Mouse (Mus musculus): ENCODE measurements around the gene Hyal3. TPM values are rescaled to one million over a fixed set of nuclear protein-coding genes. Genes with fewer than 3 reads are reported as not detected.

Gene Hyal3
- polyA plus RNA-seq, 1 experiment from 2014 or later = 0.77 TPM

DNA sequence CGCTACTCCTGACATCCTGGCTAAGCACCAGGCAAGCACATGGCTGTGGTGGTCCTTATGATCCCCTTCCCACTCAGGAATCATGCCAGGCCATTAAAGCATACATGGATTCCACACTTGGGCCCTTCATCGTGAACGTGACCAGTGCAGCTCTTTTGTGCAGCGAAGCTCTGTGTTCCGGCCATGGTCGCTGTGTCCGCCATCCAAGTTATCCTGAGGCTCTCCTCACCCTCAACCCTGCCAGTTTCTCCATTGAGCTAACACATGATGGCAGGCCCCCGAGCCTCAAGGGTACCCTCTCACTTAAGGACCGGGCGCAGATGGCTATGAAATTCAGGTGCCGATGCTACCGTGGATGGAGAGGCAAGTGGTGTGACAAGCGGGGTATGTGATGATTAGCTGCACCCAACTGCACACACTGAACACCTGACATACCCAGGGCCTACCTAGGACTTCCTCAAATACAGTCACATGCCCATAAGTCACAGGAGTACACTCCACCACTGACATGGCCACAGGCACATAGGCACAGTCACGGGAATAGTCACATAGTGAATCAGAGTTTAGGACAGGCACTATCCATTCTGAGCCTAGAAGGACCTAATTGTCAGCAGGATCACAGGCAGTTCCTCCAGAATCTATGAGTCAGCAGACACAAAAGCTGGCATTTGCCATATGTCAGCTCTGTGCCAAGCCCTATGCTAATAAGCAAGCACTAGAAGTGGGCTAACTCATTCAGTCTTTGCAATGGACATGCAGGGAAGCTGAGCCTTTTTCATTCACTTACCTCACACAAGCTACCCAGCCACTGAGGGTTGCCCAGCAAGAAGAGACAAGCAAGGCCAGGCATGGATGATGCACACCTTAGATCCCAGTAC lies 1.4 kb upstream of the Hyal3 start:
- Histone ChIP-seq H3K27me3 (ENCODE audit: insufficient read depth, poor library complexity, severe bottlenecking) (no peaks in the 10 kb centered on the region), H3K4me1 (replicated peaks) (peaks cover 78% of the 10 kb centered on the region), H3K9me3 (no peaks in the 10 kb centered on the region), H3K27ac (peak overlapping the region; percentile 93; the same call in 1 of the 2 replicates), H3K36me3 (peaks cover 27% of the 10 kb centered on the region), H3K4me3 (0 out of 2 replicates have a peak overlapping the region, but pooled peaks have one; percentile 70)
- 94% methylated on average over 14 of the region's 14 CpGs for WGBS
- DNase-seq (ENCODE audit: low spot score) = no peak

- WGBS = 76% methylated on average over 4 of the region's 4 CpGs
- Histone ChIP-seq H3K9me3 (no peaks in the 10 kb centered on the region), H3K4me1 (replicated peaks) (peaks cover 67% of the 10 kb centered on the region)
Observed at GRCm38 (mm10) chr9:107581584-107581983, 966 bp downstream of the Hyal3 start.

GRCm38 (mm10) chr9:107582509-107583062 lies 2.0 kb downstream of the Hyal3 start:
- H3K36me3 ChIP-seq = peaks cover 19% of the 10 kb centered on the region
- peaks cover 65% of the 10 kb centered on the region for H3K4me1 ChIP-seq (replicated peaks)
- no peak overlapping the region for H3K4me3 ChIP-seq
- H3K9me3 ChIP-seq = no peaks in the 10 kb centered on the region
- H3K27me3 ChIP-seq (ENCODE audit: insufficient read depth, poor library complexity, severe bottlenecking) = no peaks in the 10 kb centered on the region
- DNase-seq (ENCODE audit: low spot score) = no peak
- 90% methylated on average over 7 of the region's 7 CpGs for WGBS
- no peak overlapping the region for H3K27ac ChIP-seq

More at GRCm38 (mm10) chr9:107581584-107581983, 966 bp downstream of the Hyal3 start:
- Histone ChIP-seq H3K36me3 (peaks cover 19% of the 10 kb centered on the region), H3K27me3 (ENCODE audit: insufficient read depth, poor library complexity, severe bottlenecking) (no peaks in the 10 kb centered on the region), H3K4me3 (peak overlapping the region; percentile 70), H3K27ac (peak overlapping the region; percentile 93)
- DNase-seq (ENCODE audit: low spot score) = no peak

- Histone ChIP-seq H3K4me1 (replicated peaks) (peaks cover 65% of the 10 kb centered on the region), H3K27me3 (ENCODE audit: insufficient read depth, poor library complexity, severe bottlenecking) (no peaks in the 10 kb centered on the region), H3K36me3 (peaks cover 19% of the 10 kb centered on the region), H3K27ac (0 out of 2 replicates have a peak overlapping the region, but pooled peaks have one; percentile 3), H3K4me3 (no peak overlapping the region; the same call in 1 of the 2 replicates), H3K9me3 (no peaks in the 10 kb centered on the region)
- 91% methylated on average over 14 of the region's 14 CpGs for WGBS
- DNase-seq (ENCODE audit: low spot score) = no peak
Observed at GRCm38 (mm10) chr9:107583174-107583573, 2.6 kb downstream of the Hyal3 start.

- no peak overlapping the region for H3K4me3 ChIP-seq
- H3K36me3 ChIP-seq = peaks cover 42% of the 10 kb centered on the region
- no peaks in the 10 kb centered on the region for H3K9me3 ChIP-seq
- WGBS = 92% methylated on average over 5 of the region's 5 CpGs
- no peak for DNase-seq (ENCODE audit: low spot score)
- peaks cover 44% of the 10 kb centered on the region for H3K4me1 ChIP-seq (replicated peaks)
- no peaks in the 10 kb centered on the region for H3K27me3 ChIP-seq (ENCODE audit: insufficient read depth, poor library complexity, severe bottlenecking)
- peak overlapping the region; percentile 70 for H3K27ac ChIP-seq
Observed at GRCm38 (mm10) chr9:107586504-107586903, 5.9 kb downstream of the Hyal3 start.

DNA sequence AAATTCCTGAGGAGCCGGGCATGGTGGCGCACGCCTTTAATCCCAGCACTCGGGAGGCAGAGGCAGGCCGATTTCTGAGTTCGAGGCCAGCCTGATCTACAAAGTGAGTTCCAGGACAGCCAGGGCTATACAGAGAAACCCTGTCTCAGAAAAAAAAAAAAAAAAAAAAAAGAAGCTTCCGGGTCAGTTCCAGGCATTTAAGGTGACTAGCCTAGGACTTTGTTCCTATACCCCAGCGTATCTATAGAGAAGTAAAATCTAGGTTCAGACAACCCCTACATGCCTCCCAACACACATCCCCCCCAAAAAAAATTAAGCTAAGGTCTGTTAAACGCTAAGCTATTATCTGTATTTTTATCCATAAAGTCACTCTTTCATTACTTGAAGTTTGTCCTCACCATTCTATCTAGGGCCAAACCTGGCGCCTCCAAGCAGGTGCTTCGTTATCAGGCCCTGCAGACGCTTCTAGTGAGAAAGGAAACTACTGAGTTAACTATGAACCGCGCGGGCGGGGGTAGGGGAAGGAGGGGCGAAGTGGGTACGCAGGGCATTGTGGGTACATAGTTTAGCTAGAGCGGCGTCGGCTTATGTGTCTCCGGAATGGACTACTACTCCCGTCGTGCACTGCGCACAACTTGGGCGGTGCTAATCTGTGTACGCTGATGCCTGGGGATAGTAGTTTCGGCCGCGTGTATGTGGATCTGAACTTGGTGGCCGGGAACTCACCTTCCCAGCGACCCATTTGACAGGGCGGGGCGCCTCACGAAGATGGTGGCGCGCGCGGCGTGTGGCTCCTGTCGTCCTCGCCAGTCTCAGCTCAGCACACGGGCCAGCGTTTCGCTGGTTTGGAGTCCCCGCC lies 6.6 kb downstream of the Hyal3 start, which contains the start of gene Ifrd2:
TSS of gene Ifrd2 (plus strand) at position 669 of the 859 bp plus-strand sequence.
- no peaks in the 10 kb centered on the region for H3K9me3 ChIP-seq
- H3K27me3 ChIP-seq (ENCODE audit: insufficient read depth, poor library complexity, severe bottlenecking) = no peaks in the 10 kb centered on the region
- peaks cover 49% of the 10 kb centered on the region for H3K36me3 ChIP-seq
- 15% methylated on average over 46 of the region's 46 CpGs for WGBS
- DNase-seq (ENCODE audit: low spot score) = peak; percentile 96
- H3K27ac ChIP-seq = peak within 1 kb of the TSS; percentile 85
- H3K4me1 ChIP-seq (replicated peaks) = peaks cover 42% of the 10 kb centered on the region
- H3K4me3 ChIP-seq = peak within 1 kb of the TSS; percentile 68

- no peak for DNase-seq (ENCODE audit: low spot score)
- H3K36me3 ChIP-seq = peaks cover 50% of the 10 kb centered on the region
- WGBS = 7% methylated on average over 33 of the region's 33 CpGs
- peak overlapping the region; percentile 85 for H3K27ac ChIP-seq
- H3K27me3 ChIP-seq (ENCODE audit: insufficient read depth, poor library complexity, severe bottlenecking) = no peaks in the 10 kb centered on the region
- no peaks in the 10 kb centered on the region for H3K9me3 ChIP-seq
- peaks cover 38% of the 10 kb centered on the region for H3K4me1 ChIP-seq (replicated peaks)
- H3K4me3 ChIP-seq = peak overlapping the region; percentile 68
Observed at GRCm38 (mm10) chr9:107587833-107588639, 7.4 kb downstream of the Hyal3 start.

DNA sequence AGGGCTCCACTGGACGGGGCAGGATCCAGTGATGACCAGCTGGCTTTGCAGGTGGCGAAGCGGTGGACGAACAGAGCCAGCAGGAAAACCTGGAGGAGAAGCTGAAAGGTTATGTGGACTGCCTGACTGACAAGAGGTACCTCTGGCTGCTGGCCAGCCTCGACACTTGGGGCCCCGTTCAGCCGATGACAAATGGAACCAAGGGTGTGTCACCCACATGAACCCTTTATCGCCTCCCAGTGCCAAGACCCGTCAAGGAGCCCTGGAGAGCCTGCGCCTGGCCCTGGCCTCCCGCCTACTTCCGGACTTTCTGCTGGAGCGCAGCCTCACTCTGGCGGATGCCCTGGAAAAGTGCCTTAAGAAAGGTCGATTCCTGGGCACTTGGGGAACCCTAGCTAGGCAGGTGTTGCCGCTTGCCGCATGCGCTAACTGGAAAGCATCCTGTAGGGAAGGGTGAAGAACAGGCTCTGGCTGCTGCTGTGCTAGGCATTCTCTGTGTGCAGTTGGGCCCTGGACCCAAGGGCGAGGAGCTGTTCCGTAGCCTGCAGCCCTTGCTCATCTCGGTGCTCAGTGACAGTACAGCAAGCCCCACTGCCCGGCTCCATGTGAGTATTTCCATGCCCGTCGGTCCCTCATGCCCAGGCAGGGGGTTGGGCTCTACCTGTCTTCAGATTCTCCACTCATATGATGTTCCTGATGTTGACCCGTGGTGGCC lies 9.6 kb downstream of the Hyal3 start:
- WGBS = 91% methylated on average over 25 of the region's 25 CpGs
- H3K36me3 ChIP-seq = peaks cover 58% of the 10 kb centered on the region

GRCm38 (mm10) chr9:107590773-107591060 lies 10.1 kb downstream of the Hyal3 start:
- no peak overlapping the region for H3K27ac ChIP-seq
- DNase-seq (ENCODE audit: low spot score) = no peak
- no peaks in the 10 kb centered on the region for H3K27me3 ChIP-seq (ENCODE audit: insufficient read depth, poor library complexity, severe bottlenecking)
- peaks cover 47% of the 10 kb centered on the region for H3K4me1 ChIP-seq (replicated peaks)
- 93% methylated on average over 6 of the region's 6 CpGs for WGBS
- H3K4me3 ChIP-seq = no peak overlapping the region
- no peaks in the 10 kb centered on the region for H3K9me3 ChIP-seq
- peaks cover 58% of the 10 kb centered on the region for H3K36me3 ChIP-seq

More for the DNA sequence above, 9.6 kb downstream of the Hyal3 start:
- H3K4me3 ChIP-seq = no peak overlapping the region
- no peak for DNase-seq (ENCODE audit: low spot score)
- H3K9me3 ChIP-seq = no peaks in the 10 kb centered on the region
- H3K27ac ChIP-seq = no peak overlapping the region
- no peaks in the 10 kb centered on the region for H3K27me3 ChIP-seq (ENCODE audit: insufficient read depth, poor library complexity, severe bottlenecking)
- peaks cover 47% of the 10 kb centered on the region for H3K4me1 ChIP-seq (replicated peaks)

GRCm38 (mm10) chr9:107593101-107593976 lies 12.7 kb downstream of the Hyal3 start:
- 83% methylated on average over 11 of the region's 11 CpGs for WGBS
- Histone ChIP-seq H3K4me1 (replicated peaks) (peaks cover 34% of the 10 kb centered on the region), H3K4me3 (no peak overlapping the region), H3K27ac (no peak overlapping the region), H3K27me3 (ENCODE audit: insufficient read depth, poor library complexity, severe bottlenecking) (no peaks in the 10 kb centered on the region), H3K9me3 (no peaks in the 10 kb centered on the region), H3K36me3 (peaks cover 58% of the 10 kb centered on the region)
- DNase-seq (ENCODE audit: low spot score) = no peak

Data from hindbrain, embryonic 10.5 days (tissue).